Mouse (Mus musculus): ENCODE data around the gene Scfd2. TPM values are rescaled to one million over a fixed set of nuclear protein-coding genes. Genes with fewer than 3 reads are reported as not detected.

Scfd2 gene
- polyA plus RNA-seq, 1 experiment from 2014 or later, result 21.0 TPM

- H3K9ac ChIP-seq, result no peak overlapping the region
These were observed 317.0 kb downstream of the Scfd2 start for GRCm38 (mm10) chr5:74214501-74215110.

DNA sequence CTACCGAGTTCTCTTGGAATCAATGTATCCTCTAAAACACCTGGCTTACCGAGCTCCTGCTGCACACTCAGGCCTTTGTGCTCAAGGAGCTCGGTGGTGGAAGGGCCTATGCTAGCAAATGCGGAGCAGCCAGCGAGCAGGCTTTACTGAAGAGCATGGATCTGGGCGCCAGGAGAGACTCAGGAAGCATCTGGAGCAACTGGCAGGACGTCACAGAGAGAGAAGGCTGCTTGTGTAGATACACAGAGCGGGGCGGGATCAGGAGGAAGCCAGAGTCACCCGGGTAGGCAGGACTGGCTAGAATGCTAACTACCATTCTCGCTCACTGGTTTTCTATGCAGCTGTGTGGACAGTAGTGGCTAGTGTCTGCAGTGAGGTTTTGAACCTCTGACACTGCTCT lies 320.2 kb downstream of the Scfd2 start:
- WGBS, result 44% methylated on average over 11 of the region's 11 CpGs

More at GRCm38 (mm10) chr5:74214501-74215110, 317.0 kb downstream of the Scfd2 start:
- H3K27me3 ChIP-seq, result no peaks in the 10 kb centered on the region
- ATAC-seq (ENCODE audit: insufficient number of reproducible peaks, low FRiP score, low TSS enrichment, low read depth), result peak; percentile 75
- no peaks in the 10 kb centered on the region for H3K9me3 ChIP-seq (replicated peaks)
- no peak overlapping the region for H3K4me3 ChIP-seq (replicated peaks)
- H3K4me1 ChIP-seq, result peaks cover 54% of the 10 kb centered on the region
- H3K27ac ChIP-seq (replicated peaks), result peak overlapping the region; percentile 94
- WGBS, result 5% methylated on average over 7 of the region's 7 CpGs
- peak overlapping the region; percentile 29; the same call in 1 of the 2 replicates for H3K4me2 ChIP-seq (replicated peaks)
- no peaks in the 10 kb centered on the region for H3K36me3 ChIP-seq

DNA sequence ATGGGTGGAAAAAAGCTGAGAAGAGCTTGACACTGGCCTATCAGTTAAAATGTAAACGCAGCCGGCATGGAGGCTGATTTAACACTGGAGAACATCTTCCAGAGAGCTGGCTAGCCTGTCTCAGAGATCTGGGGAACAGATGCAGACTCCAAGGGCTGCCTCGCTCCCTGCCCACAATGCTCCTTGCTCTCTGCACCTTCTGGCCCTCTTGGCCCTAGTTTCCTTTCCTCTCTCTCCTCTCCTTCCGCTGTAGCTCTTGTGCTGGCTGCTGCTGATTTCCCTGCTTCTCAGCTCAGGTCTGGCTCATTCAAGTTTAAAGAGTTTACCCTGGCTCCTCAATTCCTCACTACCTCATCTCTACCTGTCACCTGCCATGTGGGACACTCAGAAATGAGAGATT lies 321.9 kb downstream of the Scfd2 start:
- Histone ChIP-seq H3K9ac (no peak overlapping the region), H3K9me3 (replicated peaks) (no peaks in the 10 kb centered on the region), H3K4me2 (replicated peaks) (no peak overlapping the region), H3K4me1 (peaks cover 44% of the 10 kb centered on the region), H3K27me3 (no peaks in the 10 kb centered on the region), H3K4me3 (replicated peaks) (no peak overlapping the region), H3K27ac (replicated peaks) (no peak overlapping the region; the same call in 1 of the 2 replicates), H3K36me3 (no peaks in the 10 kb centered on the region)
- ATAC-seq (ENCODE audit: insufficient number of reproducible peaks, low FRiP score, low TSS enrichment, low read depth), result no peak
- WGBS, result 65% methylated on average over 4 of the region's 4 CpGs

More for the DNA sequence above, 320.2 kb downstream of the Scfd2 start:
- no peak overlapping the region for H3K4me2 ChIP-seq (replicated peaks)
- ATAC-seq (ENCODE audit: insufficient number of reproducible peaks, low FRiP score, low TSS enrichment, low read depth), result no peak
- peaks cover 50% of the 10 kb centered on the region for H3K4me1 ChIP-seq
- no peaks in the 10 kb centered on the region for H3K27me3 ChIP-seq
- no peaks in the 10 kb centered on the region for H3K36me3 ChIP-seq
- 0 out of 2 replicates have a peak overlapping the region, but pooled peaks have one; percentile 55 for H3K27ac ChIP-seq (replicated peaks)
- H3K9ac ChIP-seq, result no peak overlapping the region
- H3K9me3 ChIP-seq (replicated peaks), result no peaks in the 10 kb centered on the region
- H3K4me3 ChIP-seq (replicated peaks), result no peak overlapping the region

GRCm38 (mm10) chr5:74208438-74208837 lies 323.1 kb downstream of the Scfd2 start:
- no peak for ATAC-seq (ENCODE audit: insufficient number of reproducible peaks, low FRiP score, low TSS enrichment, low read depth)
- Histone ChIP-seq H3K27me3 (no peaks in the 10 kb centered on the region), H3K4me1 (peaks cover 42% of the 10 kb centered on the region), H3K9ac (no peak overlapping the region), H3K27ac (replicated peaks) (no peak overlapping the region), H3K9me3 (replicated peaks) (no peaks in the 10 kb centered on the region), H3K36me3 (no peaks in the 10 kb centered on the region), H3K4me3 (replicated peaks) (no peak overlapping the region), H3K4me2 (replicated peaks) (no peak overlapping the region)
- WGBS, result 57% methylated on average over 7 of the region's 7 CpGs

- H3K27ac ChIP-seq (replicated peaks), result no peak overlapping the region
- H3K4me3 ChIP-seq (replicated peaks), result no peak overlapping the region
- peaks cover 47% of the 10 kb centered on the region for H3K4me1 ChIP-seq
- 70% methylated on average over 3 of the region's 3 CpGs for WGBS
- H3K36me3 ChIP-seq, result no peaks in the 10 kb centered on the region
- ATAC-seq (ENCODE audit: insufficient number of reproducible peaks, low FRiP score, low TSS enrichment, low read depth), result no peak
- no peaks in the 10 kb centered on the region for H3K9me3 ChIP-seq (replicated peaks)
- no peaks in the 10 kb centered on the region for H3K27me3 ChIP-seq
- no peak overlapping the region for H3K4me2 ChIP-seq (replicated peaks)
- no peak overlapping the region for H3K9ac ChIP-seq
These were observed 324.4 kb downstream of the Scfd2 start for GRCm38 (mm10) chr5:74207209-74207608.

- H3K36me3 ChIP-seq, result no peaks in the 10 kb centered on the region
- no peak for ATAC-seq (ENCODE audit: insufficient number of reproducible peaks, low FRiP score, low TSS enrichment, low read depth)
- no peak overlapping the region for H3K4me3 ChIP-seq (replicated peaks)
- no peak overlapping the region for H3K4me2 ChIP-seq (replicated peaks)
- H3K4me1 ChIP-seq, result peaks cover 47% of the 10 kb centered on the region
- no peak overlapping the region for H3K9ac ChIP-seq
- WGBS, result 84% methylated on average over 7 of the region's 7 CpGs
- no peaks in the 10 kb centered on the region for H3K27me3 ChIP-seq
- no peaks in the 10 kb centered on the region for H3K9me3 ChIP-seq (replicated peaks)
- H3K27ac ChIP-seq (replicated peaks), result no peak overlapping the region
These were observed 324.9 kb downstream of the Scfd2 start for GRCm38 (mm10) chr5:74206649-74207048.

GRCm38 (mm10) chr5:74206038-74206437 lies 325.5 kb downstream of the Scfd2 start:
- Histone ChIP-seq H3K9me3 (replicated peaks) (no peaks in the 10 kb centered on the region), H3K27ac (replicated peaks) (no peak overlapping the region), H3K4me3 (replicated peaks) (no peak overlapping the region), H3K4me2 (replicated peaks) (no peak overlapping the region), H3K36me3 (no peaks in the 10 kb centered on the region), H3K9ac (no peak overlapping the region), H3K27me3 (no peaks in the 10 kb centered on the region), H3K4me1 (peaks cover 47% of the 10 kb centered on the region)
- WGBS, result 90% methylated on average over 7 of the region's 7 CpGs
- no peak for ATAC-seq (ENCODE audit: insufficient number of reproducible peaks, low FRiP score, low TSS enrichment, low read depth)

DNA sequence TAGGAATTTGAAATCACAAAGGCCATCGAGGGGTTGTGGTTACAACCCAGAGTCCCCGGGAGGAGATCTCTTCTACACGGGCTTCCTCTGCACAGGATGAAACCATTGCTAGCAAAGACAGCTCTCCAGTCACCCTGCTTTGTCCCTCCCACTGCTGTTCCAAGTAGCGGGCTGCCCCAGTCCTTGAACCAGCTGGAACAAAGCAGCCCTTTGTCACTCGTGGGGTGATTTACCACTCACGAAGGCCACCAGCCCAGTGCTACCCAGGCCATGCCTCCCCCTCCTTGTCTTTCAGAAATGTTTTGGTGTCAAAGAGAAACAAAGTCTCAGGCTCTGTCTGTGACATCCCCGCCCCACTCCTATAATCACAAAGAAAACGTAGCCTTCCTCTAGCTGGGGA lies 326.1 kb downstream of the Scfd2 start:
- H3K27me3 ChIP-seq, result no peaks in the 10 kb centered on the region
- no peak for ATAC-seq (ENCODE audit: insufficient number of reproducible peaks, low FRiP score, low TSS enrichment, low read depth)
- H3K4me3 ChIP-seq (replicated peaks), result no peak overlapping the region
- H3K4me2 ChIP-seq (replicated peaks), result no peak overlapping the region
- 41% methylated on average over 8 of the region's 8 CpGs for WGBS
- no peak overlapping the region for H3K9ac ChIP-seq
- H3K4me1 ChIP-seq, result peaks cover 47% of the 10 kb centered on the region
- no peaks in the 10 kb centered on the region for H3K9me3 ChIP-seq (replicated peaks)
- 0 out of 2 replicates have a peak overlapping the region, but pooled peaks have one; percentile 17 for H3K27ac ChIP-seq (replicated peaks)
- no peaks in the 10 kb centered on the region for H3K36me3 ChIP-seq

DNA sequence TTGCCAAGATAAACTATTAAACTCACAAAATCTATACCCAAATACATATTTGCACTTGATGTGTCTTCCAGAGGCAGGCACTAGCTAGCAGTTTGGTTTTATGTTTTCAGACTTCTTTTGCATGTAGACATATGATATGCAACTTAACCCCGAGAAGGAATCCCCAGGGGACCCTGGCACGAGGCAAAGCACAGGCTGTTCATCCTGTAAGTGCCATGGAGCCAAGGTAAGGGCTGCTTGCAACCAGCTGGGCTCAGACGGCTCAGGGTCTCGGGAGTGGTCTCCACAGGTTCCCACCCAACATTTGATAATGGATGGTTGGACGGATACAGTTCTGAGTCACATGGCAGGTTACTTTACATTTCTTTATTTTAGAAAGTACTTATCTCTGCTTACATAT lies 327.1 kb downstream of the Scfd2 start:
- H3K4me2 ChIP-seq (replicated peaks), result no peak overlapping the region
- no peaks in the 10 kb centered on the region for H3K27me3 ChIP-seq
- no peak for ATAC-seq (ENCODE audit: insufficient number of reproducible peaks, low FRiP score, low TSS enrichment, low read depth)
- no peak overlapping the region for H3K27ac ChIP-seq (replicated peaks)
- H3K4me3 ChIP-seq (replicated peaks), result no peak overlapping the region
- no peak overlapping the region for H3K9ac ChIP-seq
- peaks cover 47% of the 10 kb centered on the region for H3K4me1 ChIP-seq
- 51% methylated on average over 5 of the region's 5 CpGs for WGBS
- H3K36me3 ChIP-seq, result 0 out of 2 replicates have a peak, but pooled peaks cover 4% of the 10 kb centered on the region
- no peaks in the 10 kb centered on the region for H3K9me3 ChIP-seq (replicated peaks)

GRCm38 (mm10) chr5:74202515-74202914 lies 329.0 kb downstream of the Scfd2 start:
- H3K4me1 ChIP-seq, result peaks cover 59% of the 10 kb centered on the region
- H3K27ac ChIP-seq (replicated peaks), result peak overlapping the region; percentile 85
- H3K36me3 ChIP-seq, result peaks cover 17% of the 10 kb centered on the region
- H3K9me3 ChIP-seq (replicated peaks), result no peaks in the 10 kb centered on the region
- no peak overlapping the region for H3K9ac ChIP-seq
- no peak overlapping the region for H3K4me3 ChIP-seq (replicated peaks)
- ATAC-seq (ENCODE audit: insufficient number of reproducible peaks, low FRiP score, low TSS enrichment, low read depth), result no peak
- 47% methylated on average over 4 of the region's 4 CpGs for WGBS
- H3K4me2 ChIP-seq (replicated peaks), result no peak overlapping the region
- H3K27me3 ChIP-seq, result no peaks in the 10 kb centered on the region

DNA sequence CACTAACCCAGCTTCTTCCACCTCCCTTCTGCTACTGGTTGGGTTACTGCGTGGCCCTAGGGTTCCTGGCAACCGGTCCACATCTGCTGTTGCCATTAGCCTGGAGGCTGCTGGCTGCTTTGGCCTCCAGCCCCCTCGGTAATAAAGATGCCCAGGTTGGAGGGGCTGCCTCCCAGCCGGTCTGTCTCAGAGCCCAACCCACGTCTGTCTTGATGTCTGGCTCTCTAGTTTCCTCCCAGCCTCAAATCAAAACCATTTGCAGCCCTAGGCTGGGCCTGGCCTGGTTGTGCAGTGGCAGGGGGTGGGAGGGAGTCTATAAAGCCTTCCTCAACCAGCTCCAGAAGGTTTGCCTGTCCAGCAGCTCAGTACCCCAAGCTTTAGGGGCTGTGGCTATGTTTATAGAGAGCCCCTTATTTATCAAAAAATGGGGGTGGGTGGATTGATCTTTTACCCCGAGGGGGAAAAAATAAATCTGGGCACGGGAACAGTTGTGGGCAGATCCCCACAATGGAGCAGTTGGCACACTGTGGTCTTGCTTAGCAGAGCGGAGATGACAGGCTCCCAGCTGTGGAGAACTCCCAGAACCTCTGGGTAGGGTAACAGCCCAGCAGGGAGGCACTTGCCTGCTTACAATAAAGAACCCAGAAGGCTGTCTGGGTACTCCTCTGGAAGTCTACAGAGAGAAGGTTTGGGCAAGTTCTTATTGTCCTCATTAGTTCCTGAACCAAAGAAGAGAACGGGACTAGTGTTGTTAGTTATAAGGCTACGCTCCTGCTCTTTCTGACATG lies 329.8 kb downstream of the Scfd2 start:
- no peak overlapping the region for H3K9ac ChIP-seq
- peak; percentile 81 for ATAC-seq (ENCODE audit: insufficient number of reproducible peaks, low FRiP score, low TSS enrichment, low read depth)
- H3K4me2 ChIP-seq (replicated peaks), result peak overlapping the region; percentile 24; the same call in 1 of the 2 replicates
- peak overlapping the region; percentile 85 for H3K27ac ChIP-seq (replicated peaks)
- no peaks in the 10 kb centered on the region for H3K27me3 ChIP-seq
- H3K9me3 ChIP-seq (replicated peaks), result no peaks in the 10 kb centered on the region
- H3K36me3 ChIP-seq, result peaks cover 22% of the 10 kb centered on the region
- H3K4me3 ChIP-seq (replicated peaks), result no peak overlapping the region
- WGBS, result 27% methylated on average over 10 of the region's 10 CpGs
- H3K4me1 ChIP-seq, result peaks cover 63% of the 10 kb centered on the region

Measured in embryonic facial prominence, embryonic 15.5 days (tissue).